Mouse (Mus musculus) layer of hippocampus, postnatal 14 days (tissue): ENCODE data around the gene Hist1h4n. TPM values are rescaled to one million over a fixed set of nuclear protein-coding genes. Genes with fewer than 3 reads are reported as not detected.
"Not testable (repeated sequence)": the region's sequence is repeated elsewhere in the genome, so short reads cannot be mapped to it uniquely, and the experiment has no call there.

Source experiments
- DNase-seq, 2 experiments: peaks; one replicate each; pipeline ENCODE4 v3.0.0; 2021 to 2022; ENCODE audit warnings: low spot score in 2 of 2, mixed read lengths in 1 of 2
- microRNA-seq, 2 experiments: library from miRNA; unstranded; fragments of <30 nt; microRNA quantifications; one replicate each; pipeline ENCODE4 v1.2.0; 2021
- total RNA-seq, 2 experiments: library from RNA; stranded (reverse); gene quantifications; 2 replicates each; pipeline ENCODE4 v1.2.3; 2021

Hist1h4n gene
- total RNA-seq, 2 experiments from 2014 or later = 30.8 to 35.7 TPM

- DNase-seq = not testable (repeated sequence)
Observed at GRCm38 (mm10) chr13:21797163-21797562, 34.8 kb downstream of the Hist1h4n start.

GRCm38 (mm10) chr13:21795584-21795983, 36.4 kb downstream of the Hist1h4n start:
- no peak for DNase-seq

DNA sequence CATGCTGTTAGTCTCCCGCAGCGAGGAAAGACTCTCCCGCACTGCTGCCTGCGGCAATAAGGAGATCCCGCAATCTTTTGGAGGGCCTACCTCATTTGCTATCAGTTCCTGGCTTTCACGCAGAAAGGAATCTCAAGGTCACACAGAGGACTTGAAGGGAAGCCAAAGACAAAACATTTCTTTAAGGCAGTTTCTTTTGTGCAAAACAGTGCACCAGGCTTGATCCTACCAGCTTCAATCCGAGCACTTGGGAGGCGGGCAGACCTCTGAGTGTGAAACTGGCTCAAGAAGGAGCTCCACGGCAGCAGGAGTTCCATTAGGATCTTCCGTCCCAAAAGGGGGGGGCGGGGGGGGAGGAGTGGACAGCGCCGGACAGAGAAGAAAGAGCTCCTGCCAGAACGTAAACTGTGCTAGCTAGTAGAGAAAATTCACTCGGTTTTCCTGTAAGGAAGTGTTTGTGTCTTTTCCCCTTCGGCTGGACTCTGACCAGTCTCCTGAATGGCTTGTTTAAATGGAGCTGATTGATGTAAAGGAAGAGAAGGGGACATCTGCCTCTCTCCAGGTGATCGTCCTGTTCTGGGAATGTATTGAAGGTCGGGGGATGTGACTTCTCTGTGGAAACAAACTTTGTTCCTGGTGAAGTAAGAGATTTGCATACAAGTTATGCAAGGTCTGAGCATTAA, 41.3 kb downstream of the Hist1h4n start:
- no peak for DNase-seq

DNA sequence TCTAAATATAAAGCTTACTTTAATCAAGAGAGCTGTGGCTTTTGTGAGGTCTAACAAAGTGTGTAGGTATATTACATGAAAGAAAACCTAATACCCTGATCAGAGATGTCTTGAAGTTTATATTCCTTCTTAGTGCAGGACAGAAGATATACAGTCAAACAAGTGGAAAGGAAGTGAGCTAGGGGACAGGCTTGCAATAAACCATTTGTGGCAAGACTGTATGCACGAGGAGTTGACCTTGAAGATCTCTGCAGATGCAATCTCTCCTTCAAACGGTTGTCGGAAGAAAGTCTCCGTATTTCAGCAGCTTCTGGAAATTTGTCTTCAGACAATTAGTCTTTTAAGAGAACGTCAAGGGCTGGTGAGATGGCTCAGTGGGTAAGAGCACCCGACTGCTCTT, 42.1 kb downstream of the Hist1h4n start:
- no peak for DNase-seq

DNA sequence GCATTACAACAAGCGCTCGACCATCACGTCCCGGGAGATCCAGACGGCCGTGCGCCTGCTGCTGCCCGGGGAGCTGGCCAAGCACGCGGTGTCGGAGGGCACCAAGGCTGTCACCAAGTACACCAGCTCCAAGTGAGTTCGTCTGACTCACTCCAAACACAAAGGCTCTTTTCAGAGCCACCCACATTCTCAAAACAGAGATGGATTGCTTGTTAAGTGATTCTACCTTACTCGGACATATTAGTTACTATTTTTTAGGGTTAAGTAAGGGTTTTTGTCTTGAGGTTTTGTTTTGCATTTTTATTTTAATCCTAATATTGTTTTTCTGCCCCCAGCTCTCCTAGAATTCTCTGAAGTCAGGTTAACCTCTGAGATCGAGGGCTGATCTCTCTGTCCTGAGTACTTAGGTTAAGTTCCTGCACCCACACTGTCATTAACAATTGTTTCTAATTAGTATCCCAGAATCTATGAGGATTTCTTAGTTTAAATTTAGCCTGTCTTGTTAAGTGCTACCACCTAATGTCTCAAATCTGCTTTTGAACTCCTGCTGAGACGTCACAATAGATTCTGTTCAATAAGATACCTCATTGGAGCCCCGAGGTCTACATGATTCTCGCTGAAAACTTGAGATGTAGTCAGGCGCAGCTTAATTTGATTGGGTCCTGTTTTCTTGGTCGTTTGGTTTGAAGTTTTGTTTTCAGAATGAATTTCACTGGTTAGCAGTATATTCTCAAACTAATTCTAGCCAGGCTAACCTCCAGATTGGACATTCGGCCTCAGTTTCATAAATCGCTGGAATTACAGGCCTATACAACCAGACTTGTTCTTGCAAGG, 44.0 kb downstream of the Hist1h4n start:
- DNase-seq = no peak

DNA sequence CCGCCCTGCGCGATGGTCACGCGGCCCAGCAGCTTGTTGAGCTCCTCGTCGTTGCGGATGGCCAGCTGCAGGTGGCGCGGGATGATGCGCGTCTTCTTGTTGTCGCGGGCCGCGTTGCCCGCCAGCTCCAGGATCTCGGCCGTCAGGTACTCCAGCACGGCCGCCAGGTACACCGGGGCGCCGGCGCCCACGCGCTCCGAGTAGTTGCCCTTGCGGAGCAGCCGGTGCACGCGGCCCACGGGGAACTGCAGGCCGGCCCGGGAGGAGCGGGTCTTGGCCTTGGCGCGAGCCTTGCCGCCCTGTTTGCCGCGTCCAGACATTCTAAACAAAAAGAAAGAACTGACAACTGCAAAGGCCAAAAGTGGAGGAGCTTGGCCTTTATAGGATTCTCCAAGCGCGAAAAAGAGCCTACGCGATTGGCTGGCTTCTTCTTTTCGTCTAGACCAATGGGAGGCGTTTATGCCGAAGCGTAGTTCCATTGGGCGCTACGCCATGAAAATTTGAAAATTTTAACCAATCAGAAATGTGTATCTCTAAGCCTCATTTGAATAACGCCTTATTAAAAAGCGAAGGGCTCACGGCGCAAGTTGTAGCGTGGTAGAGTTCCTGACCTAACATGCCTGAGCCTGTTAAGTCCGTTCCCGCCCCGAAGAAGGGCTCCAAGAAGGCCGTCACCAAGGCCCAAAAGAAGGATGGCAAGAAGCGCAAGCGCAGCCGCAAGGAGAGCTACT, 44.9 kb downstream of the Hist1h4n start, which contains the start of the genes Hist1h2an and Hist1h2bp:
Gene Hist1h2an, minus strand, starts transcription at position 320 of the 731 bp plus-strand sequence.
Gene Hist1h2bp, plus strand, starts transcription at position 563 of the 731 bp plus-strand sequence.
- peak; percentile 86 to 99 for DNase-seq

GRCm38 (mm10) chr13:21786189-21786898, 45.7 kb downstream of the Hist1h4n start:
- no peak for DNase-seq

DNA sequence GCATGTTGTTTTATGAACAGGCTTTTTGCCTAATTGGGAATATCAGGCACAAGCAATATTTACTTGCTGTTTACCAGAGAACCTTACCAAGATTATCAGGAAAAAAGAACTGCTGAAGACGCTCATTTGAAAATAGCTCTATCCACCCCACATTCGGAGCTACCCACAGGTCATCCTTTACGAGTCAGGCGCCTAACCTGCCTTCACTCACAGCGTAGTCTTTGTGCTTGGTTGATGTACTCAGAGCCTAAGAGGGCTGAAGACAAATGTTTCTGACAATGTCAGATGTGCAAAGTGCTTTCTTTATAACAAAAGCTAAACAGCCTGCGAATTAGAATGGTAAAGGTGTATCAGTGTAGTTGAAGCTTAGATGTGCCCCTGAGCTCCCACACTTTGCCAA, 47.7 kb downstream of the Hist1h4n start:
- DNase-seq = no peak

DNA sequence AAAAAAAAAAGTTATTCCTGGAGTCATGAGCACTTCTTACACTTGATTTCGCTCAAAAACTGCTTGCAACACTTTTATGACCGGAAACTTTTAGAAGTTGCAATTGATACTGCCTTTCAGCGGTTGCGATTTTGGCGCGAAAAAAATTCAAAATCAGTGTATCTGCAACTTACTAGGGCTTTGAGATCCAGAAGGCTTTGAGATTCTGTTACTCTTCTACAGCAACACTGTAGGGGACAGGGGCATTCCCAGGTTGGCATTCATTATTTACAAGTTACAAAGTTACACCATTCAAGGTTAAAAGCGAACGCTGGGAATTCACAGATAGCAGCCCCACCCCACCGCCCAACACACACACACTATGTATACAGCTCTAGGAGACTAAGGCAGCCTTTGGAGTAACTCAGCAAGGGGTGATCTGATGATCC, 48.2 kb downstream of the Hist1h4n start:
- peak in 1 of 2 experiments; percentile 28 for DNase-seq

DNA sequence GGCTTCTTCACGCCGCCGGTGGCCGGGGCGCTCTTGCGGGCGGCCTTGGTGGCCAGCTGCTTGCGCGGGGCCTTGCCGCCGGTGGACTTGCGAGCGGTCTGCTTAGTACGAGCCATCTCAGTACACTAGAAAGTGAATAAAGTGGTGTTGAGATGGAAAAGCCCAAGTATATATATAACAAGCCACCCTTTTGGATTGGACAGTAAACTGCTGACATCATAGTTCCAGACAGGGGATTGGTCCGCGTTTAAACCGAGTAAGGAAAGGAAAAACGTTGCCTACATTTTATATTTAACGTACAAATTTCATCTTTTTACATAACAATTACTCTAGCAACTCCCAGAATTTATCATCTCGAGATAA, 48.8 kb downstream of the Hist1h4n start, which contains the start of gene Hist1h3i:
Gene Hist1h3i, minus strand, starts transcription at position 116 of the 363 bp plus-strand sequence.
- peak; percentile 62 to 91 for DNase-seq

DNA sequence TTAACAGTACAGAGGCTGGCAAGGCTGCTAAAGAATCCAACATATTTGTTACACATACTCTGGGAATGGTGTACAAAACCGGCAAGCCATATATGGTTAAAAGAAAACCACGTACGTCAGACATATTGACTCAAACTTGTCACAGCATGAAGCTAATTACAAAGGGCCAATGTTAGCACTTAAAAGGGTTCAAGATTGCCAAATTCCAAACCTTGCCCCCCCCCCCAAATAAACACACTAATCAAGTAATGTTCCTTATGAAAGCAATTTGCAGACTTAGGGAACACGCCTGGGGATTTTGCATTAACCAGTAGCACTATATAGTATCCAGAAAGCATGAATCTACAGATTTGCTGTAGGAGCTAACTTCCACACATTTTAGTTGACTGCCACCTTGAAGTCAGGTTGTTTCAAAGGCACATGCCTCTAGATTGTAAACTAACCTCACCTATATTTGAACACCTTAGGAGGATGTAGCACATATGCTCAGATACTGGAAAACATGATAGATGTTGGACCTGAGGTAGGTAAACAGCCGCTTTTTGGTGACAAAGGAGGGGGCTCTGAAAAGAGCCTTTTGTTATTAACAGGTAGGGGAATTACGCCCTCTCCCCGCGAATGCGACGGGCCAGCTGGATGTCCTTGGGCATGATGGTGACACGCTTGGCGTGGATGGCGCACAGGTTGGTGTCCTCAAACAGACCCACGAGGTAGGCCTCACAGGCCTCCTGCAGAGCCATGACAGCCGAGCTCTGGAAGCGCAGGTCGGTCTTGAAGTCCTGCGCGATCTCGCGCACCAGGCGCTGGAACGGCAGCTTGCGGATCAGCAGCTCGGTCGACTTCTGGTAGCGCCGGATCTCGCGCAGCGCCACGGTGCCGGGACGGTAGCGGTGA, 49.4 kb downstream of the Hist1h4n start:
- DNase-seq = peak in 1 of 2 experiments; percentile 34

Small RNA genes within 50 kb of the gene (microRNA-seq; reads per million reads assigned to microRNA genes)
- gene Gm19658 = 0 reads per million in 2 experiments
- gene Gm44346 = 0 reads per million in 2 experiments
- 0 reads per million in 2 experiments for gene Gm44466

Other genes with a start within 250 kb of the Hist1h4n start
- gene Olfr1362, start 218.2 kb downstream of the Hist1h4n start, total RNA-seq = not detected
- gene Olfr11, start 189.7 kb downstream of the Hist1h4n start, total RNA-seq = not detected
- not detected for gene Olfr1361, start 168.8 kb downstream of the Hist1h4n start, total RNA-seq
- not detected for gene Olfr1360, start 154.8 kb downstream of the Hist1h4n start, total RNA-seq
- gene Olfr1359, start 134.1 kb downstream of the Hist1h4n start, total RNA-seq = not detected
- 10 to 100 TPM; 31.7 to 51.2 TPM for gene Hist1h2bl, start 116.1 kb downstream of the Hist1h4n start, total RNA-seq
- 10 to 100 TPM; 17.4 to 55.0 TPM for gene Hist1h2ai, start 115.8 kb downstream of the Hist1h4n start, total RNA-seq
- 10 to 100 TPM; 68.2 to 84.2 TPM for gene Hist1h3h, start 114.5 kb downstream of the Hist1h4n start, total RNA-seq
- gene Hist1h2bm, start 110.2 kb downstream of the Hist1h4n start, total RNA-seq = 10 to 100 TPM in 1 of 2 experiments, 1 to 10 TPM in 1; 8.6 to 12.7 TPM
- 10 to 100 TPM; 14.3 to 15.3 TPM for gene Hist1h4j, start 97.1 kb downstream of the Hist1h4n start, total RNA-seq
- gene Hist1h4k, start 81.7 kb downstream of the Hist1h4n start, total RNA-seq = 100 to 1,000 TPM; 229 to 266 TPM
- 10 to 100 TPM; 17.1 to 19.9 TPM for gene Hist1h2ak, start 78.4 kb downstream of the Hist1h4n start, total RNA-seq
- 10 to 100 TPM; 18.8 to 20.0 TPM for gene Hist1h2bn, start 78.1 kb downstream of the Hist1h4n start, total RNA-seq
- 10 to 100 TPM; 10.5 to 20.6 TPM for gene Hist1h1b, start 51.6 kb downstream of the Hist1h4n start, total RNA-seq
- 10 to 100 TPM; 59.5 to 93.2 TPM for gene Hist1h3i, start 48.8 kb downstream of the Hist1h4n start, total RNA-seq
- 1 to 10 TPM; 1.7 to 1.8 TPM for gene Hist1h2an, start 45.0 kb downstream of the Hist1h4n start, total RNA-seq
- 10 to 100 TPM; 12.3 to 16.4 TPM for gene Hist1h2bp, start 44.7 kb downstream of the Hist1h4n start, total RNA-seq
- gene Hist1h2bq, start 22.0 kb downstream of the Hist1h4n start, total RNA-seq = 10 to 100 TPM; 47.8 to 64.2 TPM
- 10 to 100 TPM; 28.2 to 31.2 TPM for gene Hist1h2ao, start 21.7 kb downstream of the Hist1h4n start, total RNA-seq
- 100 to 1,000 TPM; 159 to 222 TPM for gene Hist1h4m, start 20.4 kb downstream of the Hist1h4n start, total RNA-seq
- gene Hist1h2ap, start 1.3 kb upstream of the Hist1h4n start, total RNA-seq = 10 to 100 TPM; 20.7 to 37.1 TPM
- gene Hist1h2br, start 1.5 kb upstream of the Hist1h4n start, total RNA-seq = 10 to 100 TPM; 48.0 to 64.3 TPM
- 1 to 10 TPM; 3.4 to 3.8 TPM for gene Zfp184, start 112.9 kb upstream of the Hist1h4n start, total RNA-seq
- under 1 TPM in 1 of 2 experiments, not detected in 1; 0.19 TPM for gene Pom121l2, start 149.0 kb upstream of the Hist1h4n start, total RNA-seq
- gene Prss16, start 177.5 kb upstream of the Hist1h4n start, total RNA-seq = under 1 TPM in 1 of 2 experiments, not detected in 1; 0.46 TPM
- 10 to 100 TPM; 60.0 to 62.5 TPM for gene Hist1h2ah, start 203.4 kb upstream of the Hist1h4n start, total RNA-seq
- gene Hist1h2bk, start 203.7 kb upstream of the Hist1h4n start, total RNA-seq = 10 to 100 TPM; 22.2 to 42.1 TPM
- gene Hist1h4i, start 209.2 kb upstream of the Hist1h4n start, total RNA-seq = 10 to 100 TPM; 42.3 to 60.3 TPM
- 10 to 100 TPM; 26.7 to 27.2 TPM for gene Hist1h2ag, start 210.7 kb upstream of the Hist1h4n start, total RNA-seq
- 10 to 100 TPM; 17.3 to 22.7 TPM for gene Hist1h2bj, start 211.0 kb upstream of the Hist1h4n start, total RNA-seq